Mouse (Mus musculus) E14TG2a.4 (cell line): ENCODE measurements at regions not wholly inside any gene's neighbourhood (a gene's known extent, or its start where the extent isn't known, plus 50 kb on each side); places are given as distances from the start of the nearest gene placed in this dataset.

ENCODE experiments used
- CTCF ChIP-seq: conservative IDR thresholded peaks from 2 replicates; pipeline ENCODE4 v1.5.1; 2014; ENCODE audit warnings: low read length
- NANOG ChIP-seq: IDR thresholded peaks from 2 replicates; pipeline ENCODE4 v1.6.1; 2014; ENCODE audit warnings: borderline replicate concordance, low read length, mixed read lengths

- TF ChIP-seq CTCF (peak; percentile 80), NANOG (no peak)
These were observed 78.0 kb upstream of the Fzd10 start for GRCm38 (mm10) chr5:128522667-128523066.
